Mouse (Mus musculus) ES-E14 (cell line): ENCODE measurements at regions not wholly inside any gene's neighbourhood (a gene's known extent, or its start where the extent isn't known, plus 50 kb on each side); places are given as distances from the start of the nearest gene placed in this dataset.

Source experiments
- DNase-seq: peaks from one replicate; pipeline ENCODE4 v3.0.0-alpha.2; 2013; ENCODE audit warnings: low read depth, low spot score
- H3K27ac ChIP-seq: 2 replicates; pipeline ENCODE4 v1.5.1; 2012; ENCODE audit warnings: low read depth, mild to moderate bottlenecking, low read length, moderate library complexity, mixed read lengths; ENCODE audit not compliant: poor library complexity, insufficient read depth, severe bottlenecking
- H3K36me3 ChIP-seq: 2 replicates; pipeline ENCODE4 v1.6.1; 2012; ENCODE audit warnings: mild to moderate bottlenecking, low read length, moderate library complexity, mixed read lengths; ENCODE audit not compliant: control insufficient read depth, poor library complexity, insufficient read depth, severe bottlenecking
- H3K4me1 ChIP-seq, 2 experiments: fragments of 150-350 bp in 1 of 2; sonication (generic) in 1 of 2; 2 replicates each; pipeline ENCODE4 v1.6.1; 2012; ENCODE audit warnings: low read length in 2 of 2, mild to moderate bottlenecking in 1 of 2, mixed read lengths in 1 of 2; ENCODE audit not compliant: control insufficient read depth in 2 of 2, insufficient read depth in 2 of 2, poor library complexity in 1 of 2
- H3K4me3 ChIP-seq, 2 experiments: fragments of 150-350 bp in 1 of 2; sonication (generic) in 1 of 2; 2 replicates each; pipeline ENCODE4 v1.5.1; 2012; ENCODE audit warnings: low read length in 2 of 2, low read depth in 1 of 2, mild to moderate bottlenecking in 1 of 2, mixed read lengths in 1 of 2; ENCODE audit not compliant: insufficient read depth in 1 of 2, poor library complexity in 1 of 2, severe bottlenecking in 1 of 2
- H3K9ac ChIP-seq: 2 replicates; pipeline ENCODE4 v1.6.1; 2012; ENCODE audit warnings: low read depth, mild to moderate bottlenecking, low read length, mixed read lengths; ENCODE audit not compliant: poor library complexity, insufficient read depth, severe bottlenecking
- H3K9me3 ChIP-seq: fragments of 150-350 bp; sonication (generic); 2 replicates; pipeline ENCODE4 v1.6.1; 2012; ENCODE audit warnings: low read depth, mild to moderate bottlenecking, low read length; ENCODE audit not compliant: control insufficient read depth, insufficient read depth
- CHD2 ChIP-seq: IDR thresholded peaks from 2 replicates; pipeline ENCODE4 v1.6.1; 2014; ENCODE audit warnings: mild to moderate bottlenecking, low read depth, low read length, inconsistent platforms
- HCFC1 ChIP-seq: IDR thresholded peaks from 2 replicates; pipeline ENCODE4 v1.6.1; 2012; ENCODE audit warnings: low read length, inconsistent platforms, borderline replicate concordance; ENCODE audit not compliant: insufficient read depth
- MAFK ChIP-seq: IDR thresholded peaks from 2 replicates; pipeline ENCODE4 v1.6.1; 2014; ENCODE audit warnings: mild to moderate bottlenecking, low read depth, low read length, inconsistent platforms; ENCODE audit not compliant: insufficient read depth
- ZC3H11A ChIP-seq: IDR thresholded peaks from 2 replicates; pipeline ENCODE4 v1.6.1; 2012; ENCODE audit warnings: low read depth, mild to moderate bottlenecking, inconsistent platforms, low read length, borderline replicate concordance
- ZNF384 ChIP-seq: IDR thresholded peaks from 2 replicates; pipeline ENCODE4 v1.6.1; 2012; ENCODE audit warnings: low read depth, low read length, inconsistent platforms
- in situ Hi-C, 2 experiments: fragments of 600-800 bp; cut with MboI; formaldehyde crosslinking; loops; one replicate each; pipeline ENCODE4 v1.15.1; 2025; ENCODE audit warnings: low sequenced_read_pairs in 2 of 2, inconsistent platforms in 1 of 2; ENCODE audit not compliant: unreplicated experiment in 2 of 2

DNA sequence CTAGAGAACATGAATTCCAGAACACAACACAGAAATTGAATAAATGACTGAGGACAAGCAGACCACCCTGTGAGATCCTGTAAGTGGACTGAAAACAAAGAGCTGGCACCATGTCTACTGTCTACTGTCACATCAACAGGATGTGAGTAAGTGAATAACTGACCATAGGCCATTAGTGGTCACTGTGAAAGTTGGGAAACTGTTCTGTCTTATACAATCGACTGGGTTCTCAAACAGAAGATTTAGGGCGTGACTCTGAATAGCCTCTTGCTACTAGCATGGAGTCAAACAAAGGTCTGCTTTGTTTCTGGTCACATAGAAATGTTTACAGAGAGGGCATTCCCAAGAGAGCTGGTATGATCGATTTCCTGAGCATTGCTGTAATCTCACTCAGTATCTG, 1387.9 kb downstream of the Defb40 start:
- no peaks in the 10 kb centered on the region for H3K4me1 ChIP-seq
- no peaks in the 10 kb centered on the region for H3K9me3 ChIP-seq
- no peak overlapping the region for H3K9ac ChIP-seq
- DNase-seq: no peak
- in situ Hi-C loops: no loop called here
- TF ChIP-seq MAFK (no peak), CHD2 (no peak), HCFC1 (no peak), ZC3H11A (no peak), ZNF384 (no peak)
- no peak overlapping the region for H3K27ac ChIP-seq
- H3K4me3 ChIP-seq: no peak overlapping the region
- H3K36me3 ChIP-seq: no peaks in the 10 kb centered on the region

DNA sequence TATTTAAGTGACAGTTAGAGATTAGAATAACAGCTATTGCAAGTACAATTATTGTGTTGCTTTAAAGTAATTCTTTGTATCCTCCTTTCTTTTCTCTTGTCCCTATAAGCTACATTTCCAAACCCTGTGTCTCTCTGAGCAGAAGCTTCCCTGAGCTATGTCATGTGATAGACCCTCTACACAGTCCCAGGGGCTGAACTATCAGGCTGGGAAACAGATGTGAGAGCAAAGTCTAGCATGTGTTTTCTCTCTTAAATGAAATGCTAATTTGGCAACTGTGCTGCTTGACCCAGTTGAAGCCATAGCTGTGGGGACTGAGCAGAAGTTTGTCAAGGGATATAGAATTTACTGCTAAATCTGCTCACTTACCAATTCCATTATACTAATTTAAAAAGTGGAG, 1389.9 kb downstream of the Defb40 start:
- Histone ChIP-seq H3K27ac (no peak overlapping the region), H3K4me1 (no peaks in the 10 kb centered on the region), H3K9me3 (no peaks in the 10 kb centered on the region), H3K36me3 (no peaks in the 10 kb centered on the region), H3K4me3 (no peak overlapping the region), H3K9ac (no peak overlapping the region)
- no peak for DNase-seq
- in situ Hi-C loops: no loop called here
- TF ChIP-seq CHD2: no peak
- TF ChIP-seq HCFC1: no peak
- TF ChIP-seq MAFK: no peak
- no peak for TF ChIP-seq ZNF384
- no peak for TF ChIP-seq ZC3H11A

GRCm38 (mm10) chr8:17587261-17587861, 1390.7 kb downstream of the Defb40 start:
- Histone ChIP-seq H3K36me3 (no peaks in the 10 kb centered on the region), H3K4me3 (no peak overlapping the region), H3K4me1 (no peaks in the 10 kb centered on the region), H3K27ac (no peak overlapping the region), H3K9ac (no peak overlapping the region), H3K9me3 (no peaks in the 10 kb centered on the region)
- DNase-seq: no peak
- in situ Hi-C loops: no loop called here
- TF ChIP-seq HCFC1: no peak
- no peak for TF ChIP-seq ZNF384
- TF ChIP-seq MAFK: no peak
- TF ChIP-seq CHD2: no peak
